Mouse (Mus musculus) hindbrain, embryonic 16.5 days (tissue): ENCODE results near the gene Ppp1r2. TPM values are rescaled to one million over a fixed set of nuclear protein-coding genes. Genes with fewer than 3 reads are reported as not detected.

Experiments used
- ATAC-seq: fragments of 200-750 bp; cut with Nextera tagmentation; 2 replicates; pipeline ENCODE4 v1.8.0; 2017; ENCODE audit warnings: moderate TSS enrichment, moderate library complexity
- H3K27ac ChIP-seq: fragments of 300-500 bp; sonication (generic); 2 replicates; pipeline ENCODE4 v1.5.1; 2014; ENCODE audit warnings: low read depth, mild to moderate bottlenecking, control low read depth, low read length, moderate library complexity
- H3K27me3 ChIP-seq: fragments of 300-500 bp; sonication (generic); replicated peaks from 2 replicates; pipeline ENCODE4 v1.6.1; 2014; ENCODE audit warnings: low read length; ENCODE audit not compliant: control insufficient read depth, insufficient read depth
- H3K36me3 ChIP-seq: fragments of 300-500 bp; sonication (generic); 2 replicates; pipeline ENCODE4 v1.6.1; 2014; ENCODE audit warnings: mild to moderate bottlenecking, low read length, moderate library complexity, mixed read lengths; ENCODE audit not compliant: control insufficient read depth, insufficient read depth
- H3K4me1 ChIP-seq: fragments of 300-500 bp; sonication (generic); 2 replicates; pipeline ENCODE4 v1.6.1; 2014; ENCODE audit warnings: low read depth, low read length; ENCODE audit not compliant: control insufficient read depth, insufficient read depth
- H3K4me2 ChIP-seq: fragments of 300-500 bp; sonication (generic); 2 replicates; pipeline ENCODE4 v1.6.1; 2014; ENCODE audit warnings: mild to moderate bottlenecking, low read length, control low read depth, moderate library complexity
- H3K4me3 ChIP-seq: fragments of 300-500 bp; sonication (generic); 2 replicates; pipeline ENCODE4 v1.5.1; 2014; ENCODE audit warnings: mild to moderate bottlenecking, low read length, control low read depth, moderate library complexity
- H3K9ac ChIP-seq: fragments of 300-500 bp; sonication (generic); 2 replicates; pipeline ENCODE4 v1.6.1; 2014; ENCODE audit warnings: low read depth, mild to moderate bottlenecking, control low read depth, low read length, moderate library complexity
- H3K9me3 ChIP-seq: fragments of 300-500 bp; sonication (generic); 2 replicates; pipeline ENCODE4 v1.6.1; 2014; ENCODE audit warnings: mild to moderate bottlenecking, low read length, moderate library complexity; ENCODE audit not compliant: control insufficient read depth
- WGBS: fragments of 180-500 bp; shearing (Covaris S2); extraction: QIAGEN DNeasy Blood & Tissue Kit; methylation state at CpG from one replicate; pipeline ENCODE4 v1.1.7; 2014; 5-methylcytosine and 5-hydroxymethylcytosine counted together
- microRNA-seq: library from miRNA; unstranded; fragments of <30 nt; microRNA quantifications from one replicate; pipeline ENCODE4, GENCODE M21; 2017
- polyA plus RNA-seq: library from polyadenylated mRNA; unstranded; fragments of >200 nt; fragmentation: Nextera tagmentation; extraction: Ambion mirVana; gene quantifications from 2 replicates; pipeline ENCODE4 v1.2.1, GENCODE M21; 2015

The Ppp1r2 gene
- polyA plus RNA-seq, 1 experiment from 2014 or later = 95.0 TPM

- H3K4me2 ChIP-seq = no peak overlapping the region
- no peak overlapping the region for H3K4me3 ChIP-seq
- no peaks in the 10 kb centered on the region for H3K27me3 ChIP-seq
- no peak overlapping the region for H3K27ac ChIP-seq
- H3K9me3 ChIP-seq = no peaks in the 10 kb centered on the region
- no peaks in the 10 kb centered on the region for H3K36me3 ChIP-seq
- no peaks in the 10 kb centered on the region for H3K4me1 ChIP-seq
- WGBS = 79% methylated on average over 5 of the region's 5 CpGs
- no peak overlapping the region for H3K9ac ChIP-seq
- no peak for ATAC-seq
Measured at GRCm38 (mm10) chr16:31209911-31210310, 65.2 kb downstream of the Ppp1r2 start.

GRCm38 (mm10) chr16:31205726-31206125, 69.4 kb downstream of the Ppp1r2 start:
- Histone ChIP-seq H3K4me3 (no peak overlapping the region), H3K9me3 (no peaks in the 10 kb centered on the region), H3K4me1 (no peaks in the 10 kb centered on the region; the same call in 1 of the 2 replicates), H3K4me2 (no peak overlapping the region), H3K27ac (no peak overlapping the region), H3K36me3 (no peaks in the 10 kb centered on the region), H3K27me3 (no peaks in the 10 kb centered on the region), H3K9ac (no peak overlapping the region)
- whole genome bisulfite sequencing = 94% methylated on average over 5 of the region's 7 CpGs
- no peak for ATAC-seq

- no peaks in the 10 kb centered on the region; the same call in 1 of the 2 replicates for H3K4me1 ChIP-seq
- 94% methylated on average over 8 of the region's 8 CpGs for WGBS
- no peak overlapping the region for H3K9ac ChIP-seq
- H3K27ac ChIP-seq = no peak overlapping the region
- H3K4me2 ChIP-seq = no peak overlapping the region
- no peaks in the 10 kb centered on the region for H3K27me3 ChIP-seq
- no peak for ATAC-seq
- no peaks in the 10 kb centered on the region for H3K36me3 ChIP-seq
- no peaks in the 10 kb centered on the region for H3K9me3 ChIP-seq
- no peak overlapping the region for H3K4me3 ChIP-seq
Measured at GRCm38 (mm10) chr16:31205187-31205586, 69.9 kb downstream of the Ppp1r2 start.

GRCm38 (mm10) chr16:31204216-31204615, 70.9 kb downstream of the Ppp1r2 start:
- WGBS = 89% methylated on average over 1 of the region's 1 CpGs
- no peak for ATAC-seq

GRCm38 (mm10) chr16:31201704-31202103, 73.4 kb downstream of the Ppp1r2 start:
- H3K36me3 ChIP-seq = no peaks in the 10 kb centered on the region
- no peak overlapping the region for H3K9ac ChIP-seq
- H3K4me3 ChIP-seq = peak overlapping the region; percentile 97
- no peaks in the 10 kb centered on the region for H3K9me3 ChIP-seq
- peaks cover 16% of the 10 kb centered on the region for H3K4me1 ChIP-seq
- WGBS = 86% methylated on average over 2 of the region's 2 CpGs
- ATAC-seq = no peak
- H3K4me2 ChIP-seq = peak overlapping the region; percentile 78
- H3K27me3 ChIP-seq = no peaks in the 10 kb centered on the region
- H3K27ac ChIP-seq = no peak overlapping the region; the same call in 1 of the 2 replicates

More at GRCm38 (mm10) chr16:31204216-31204615, 70.9 kb downstream of the Ppp1r2 start:
- Histone ChIP-seq H3K4me2 (no peak overlapping the region), H3K9me3 (no peaks in the 10 kb centered on the region), H3K27me3 (no peaks in the 10 kb centered on the region), H3K4me1 (peaks cover 6% of the 10 kb centered on the region), H3K9ac (no peak overlapping the region), H3K36me3 (no peaks in the 10 kb centered on the region), H3K4me3 (no peak overlapping the region), H3K27ac (no peak overlapping the region)

Small RNA genes within 50 kb of the gene (microRNA-seq; reads per million reads assigned to microRNA genes)
- not detected for gene Gm27415

Other genes with a start within 250 kb of the Ppp1r2 start
- 11.0 and 16.1 TPM in 2 replicates for gene Xxylt1, start 193.8 kb downstream of the Ppp1r2 start, polyA plus RNA-seq
- gene Acap2, start 74.0 kb downstream of the Ppp1r2 start, polyA plus RNA-seq = 9.4 and 11.0 TPM in 2 replicates
- 119 and 120 TPM in 2 replicates for gene Apod, start 39.5 kb upstream of the Ppp1r2 start, polyA plus RNA-seq
- 141 and 145 TPM in 2 replicates for gene Bdh1, start 147.0 kb upstream of the Ppp1r2 start, polyA plus RNA-seq